Mouse (Mus musculus) limb, embryonic 13.5 days (tissue): ENCODE results near the gene Gm17093. TPM values are rescaled to one million over a fixed set of nuclear protein-coding genes. Genes with fewer than 3 reads are reported as not detected.
"Not testable (repeated sequence)": the region's sequence is repeated elsewhere in the genome, so short reads cannot be mapped to it uniquely, and the experiment has no call there.

Source experiments
- ATAC-seq: fragments of 200-750 bp; cut with Nextera tagmentation; 2 replicates; pipeline ENCODE4 v1.8.0; 2017; ENCODE audit warnings: low read depth, moderate number of reproducible peaks, moderate TSS enrichment; ENCODE audit not compliant: low FRiP score
- H3K27ac ChIP-seq: fragments of 300-500 bp; sonication (generic); 2 replicates; pipeline ENCODE4 v1.5.1; 2015; ENCODE audit warnings: inconsistent platforms, mild to moderate bottlenecking, moderate library complexity
- H3K27me3 ChIP-seq: fragments of 300-500 bp; sonication (generic); 2 replicates; pipeline ENCODE4 v1.6.1; 2015; ENCODE audit warnings: mild to moderate bottlenecking, inconsistent platforms
- H3K36me3 ChIP-seq: fragments of 300-500 bp; sonication (generic); 2 replicates; pipeline ENCODE4 v1.6.1; 2015; ENCODE audit warnings: inconsistent platforms, mild to moderate bottlenecking, moderate library complexity
- H3K4me1 ChIP-seq: fragments of 300-500 bp; sonication (generic); 2 replicates; pipeline ENCODE4 v1.6.1; 2015; ENCODE audit warnings: inconsistent platforms
- H3K4me2 ChIP-seq: fragments of 300-500 bp; sonication (generic); replicated peaks from 2 replicates; pipeline ENCODE4 v1.6.1; 2015; ENCODE audit warnings: inconsistent platforms, mild to moderate bottlenecking, moderate library complexity
- H3K4me3 ChIP-seq: fragments of 300-500 bp; sonication (generic); 2 replicates; pipeline ENCODE4 v1.5.1; 2015; ENCODE audit warnings: moderate library complexity, mild to moderate bottlenecking, inconsistent platforms
- H3K9ac ChIP-seq: fragments of 300-500 bp; sonication (generic); 2 replicates; pipeline ENCODE4 v1.6.1; 2015; ENCODE audit warnings: mild to moderate bottlenecking, inconsistent platforms
- H3K9me3 ChIP-seq: fragments of 300-500 bp; sonication (generic); 2 replicates; pipeline ENCODE4 v1.6.1; 2016; ENCODE audit warnings: inconsistent platforms
- WGBS: fragments of 180-500 bp; shearing (Covaris S2); methylation state at CpG from one replicate; pipeline ENCODE4 v1.1.7; 2015; 5-methylcytosine and 5-hydroxymethylcytosine counted together
- polyA plus RNA-seq: library from polyadenylated mRNA; unstranded; fragments of >200 nt; fragmentation: Nextera tagmentation; extraction: Ambion mirVana; gene quantifications from 2 replicates; pipeline ENCODE4 v1.2.1, GENCODE M21; 2015

Gene Gm17093
- not detected in 2 replicates for polyA plus RNA-seq

DNA sequence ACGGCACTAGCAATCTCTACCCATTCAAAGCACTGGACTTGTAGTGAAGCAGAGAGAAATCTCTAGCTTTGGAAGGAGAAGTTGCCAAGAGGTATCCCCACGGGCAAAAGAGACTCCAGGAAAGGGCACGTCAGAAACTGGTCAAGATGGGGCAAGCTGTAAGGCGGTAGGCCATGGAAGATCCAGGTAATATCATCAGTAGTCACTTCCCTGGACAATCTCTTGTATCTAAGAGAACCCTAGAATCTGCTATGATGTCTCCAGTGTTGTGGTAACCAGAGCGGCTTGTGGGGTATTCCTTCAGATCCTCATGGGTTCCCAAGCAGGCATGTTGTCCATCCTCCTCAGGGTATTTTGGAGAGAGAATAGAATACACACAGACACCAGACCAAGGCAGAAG lies at the start of gene Gm17093:
Gene Gm17093, plus strand, starts transcription at position 301 of the 400 bp plus-strand sequence.
- H3K4me3 ChIP-seq, H3K27me3 ChIP-seq, ATAC-seq, H3K36me3 ChIP-seq, H3K27ac ChIP-seq, H3K9ac ChIP-seq, H3K4me2 ChIP-seq, H3K4me1 ChIP-seq, H3K9me3 ChIP-seq: not testable (repeated sequence)
- WGBS = 86% methylated on average over 5 of the region's 5 CpGs

DNA sequence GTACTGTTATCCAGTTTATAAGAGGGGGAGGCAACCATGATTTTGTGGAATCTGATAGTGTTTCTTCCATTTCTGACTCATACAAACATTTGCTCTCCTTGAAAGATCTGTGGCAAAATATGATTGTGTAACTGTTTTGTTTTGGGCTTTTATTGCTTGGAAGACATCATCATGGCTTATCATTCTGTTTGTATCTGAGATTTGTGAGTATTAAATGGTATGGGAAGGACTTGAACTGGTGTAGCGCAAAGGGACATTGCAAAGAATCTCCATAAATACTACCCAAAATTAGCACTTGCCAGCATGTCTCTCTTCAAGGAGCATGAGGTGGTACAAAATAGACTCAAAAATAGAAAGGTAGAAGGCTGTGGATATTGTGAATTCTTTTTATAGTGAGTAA lies 25.9 kb upstream of the Gm17093 start, which contains the start of gene BC061237:
Gene BC061237, plus strand, starts transcription at position 301 of the 400 bp plus-strand sequence.
- not testable (repeated sequence) for H3K4me3 ChIP-seq, ATAC-seq, H3K9ac ChIP-seq, H3K27me3 ChIP-seq, H3K27ac ChIP-seq, H3K4me1 ChIP-seq, H3K36me3 ChIP-seq, H3K9me3 ChIP-seq, H3K4me2 ChIP-seq
- WGBS = 82% methylated on average over 1 of the region's 1 CpGs

GRCm38 (mm10) chr14:44547961-44548360 lies 29.9 kb downstream of the Gm17093 start:
- not testable (repeated sequence) for H3K27me3 ChIP-seq, H3K9ac ChIP-seq, H3K36me3 ChIP-seq, H3K4me1 ChIP-seq, H3K9me3 ChIP-seq, H3K4me2 ChIP-seq, H3K4me3 ChIP-seq, ATAC-seq, H3K27ac ChIP-seq
- WGBS = 79% methylated on average over 5 of the region's 5 CpGs

Other genes with a start within 250 kb of the Gm17093 start
- not detected in 2 replicates for gene Gm8220, start 232.7 kb upstream of the Gm17093 start, polyA plus RNA-seq
- not detected in 2 replicates for gene Gm5930, start 179.7 kb upstream of the Gm17093 start, polyA plus RNA-seq
- gene Gm8229, start 152.9 kb upstream of the Gm17093 start, polyA plus RNA-seq = not detected in 2 replicates
- gene Gm3371, start 107.6 kb upstream of the Gm17093 start, polyA plus RNA-seq = not detected in 2 replicates
- gene Gm8232, start 84.6 kb upstream of the Gm17093 start, polyA plus RNA-seq = not detected in 2 replicates
- not detected in 2 replicates for gene BC061237, start 25.8 kb upstream of the Gm17093 start, polyA plus RNA-seq
- gene Gm8247, start 64.9 kb downstream of the Gm17093 start, polyA plus RNA-seq = not detected in 2 replicates
- not detected in 2 replicates for gene Gm5624, start 109.7 kb downstream of the Gm17093 start, polyA plus RNA-seq
- not detected in 2 replicates for gene Gm8257, start 188.2 kb downstream of the Gm17093 start, polyA plus RNA-seq
- not detected in 2 replicates for gene Gm8267, start 232.1 kb downstream of the Gm17093 start, polyA plus RNA-seq